Mouse (Mus musculus) retina, postnatal 1 day (tissue): ENCODE measurements around the gene Med27.

Source experiments
- DNase-seq: peaks from one replicate; pipeline ENCODE4 v3.0.0-alpha.2; 2012

Gene Med27

GRCm38 (mm10) chr2:29437861-29438529 lies 91.4 kb downstream of the Med27 start:
- DNase-seq = no peak

GRCm38 (mm10) chr2:29438530-29438862 lies 91.9 kb downstream of the Med27 start:
- DNase-seq = no peak

- DNase-seq = no peak
These were observed 92.4 kb downstream of the Med27 start for GRCm38 (mm10) chr2:29438986-29439385.

GRCm38 (mm10) chr2:29439396-29439795 lies 92.8 kb downstream of the Med27 start:
- DNase-seq = no peak

- no peak for DNase-seq
These were observed 93.4 kb downstream of the Med27 start for GRCm38 (mm10) chr2:29439857-29440502.

- DNase-seq = no peak
These were observed 95.7 kb downstream of the Med27 start for GRCm38 (mm10) chr2:29442275-29442674.

GRCm38 (mm10) chr2:29443626-29444217 lies 97.1 kb downstream of the Med27 start:
- peak; percentile 47 for DNase-seq

- DNase-seq = no peak
These were observed 101.9 kb downstream of the Med27 start for GRCm38 (mm10) chr2:29448476-29449002.

- peak; percentile 33 for DNase-seq
These were observed 104.9 kb downstream of the Med27 start for GRCm38 (mm10) chr2:29451368-29451999.

GRCm38 (mm10) chr2:29453376-29453775 lies 106.8 kb downstream of the Med27 start:
- no peak for DNase-seq

- no peak for DNase-seq
These were observed 110.2 kb downstream of the Med27 start for GRCm38 (mm10) chr2:29456631-29457320.

GRCm38 (mm10) chr2:29457677-29458076 lies 111.1 kb downstream of the Med27 start:
- DNase-seq = no peak

GRCm38 (mm10) chr2:29458346-29458950 lies 111.8 kb downstream of the Med27 start:
- no peak for DNase-seq

- DNase-seq = no peak
These were observed 113.0 kb downstream of the Med27 start for GRCm38 (mm10) chr2:29459648-29460047.

GRCm38 (mm10) chr2:29461841-29462240 lies 115.2 kb downstream of the Med27 start:
- DNase-seq = no peak

- no peak for DNase-seq
These were observed 116.5 kb downstream of the Med27 start for GRCm38 (mm10) chr2:29463039-29463585.

GRCm38 (mm10) chr2:29464851-29465648 lies 118.4 kb downstream of the Med27 start:
- peak; percentile 92 for DNase-seq

GRCm38 (mm10) chr2:29465649-29466137 lies 119.1 kb downstream of the Med27 start:
- DNase-seq = no peak

GRCm38 (mm10) chr2:29466396-29466795 lies 119.8 kb downstream of the Med27 start:
- no peak for DNase-seq

- no peak for DNase-seq
These were observed 121.9 kb downstream of the Med27 start for GRCm38 (mm10) chr2:29468517-29468936.

GRCm38 (mm10) chr2:29472952-29473437 lies 126.4 kb downstream of the Med27 start:
- DNase-seq = peak; percentile 66
